Mouse (Mus musculus) neural tube, embryonic 14.5 days (tissue): ENCODE measurements around the gene Serpina16. TPM values are rescaled to one million over a fixed set of nuclear protein-coding genes. Genes with fewer than 3 reads are reported as not detected.

Experiments used
- ATAC-seq: fragments of 200-750 bp; cut with Nextera tagmentation; 2 replicates; pipeline ENCODE4 v1.8.0; 2017; ENCODE audit warnings: low read depth, mild to moderate bottlenecking, moderate TSS enrichment, moderate library complexity
- H3K27ac ChIP-seq: fragments of 300-500 bp; sonication (generic); 2 replicates; pipeline ENCODE4 v1.5.1; 2014; ENCODE audit warnings: low read depth, mild to moderate bottlenecking, control low read depth, low read length, moderate library complexity, mixed read lengths
- H3K27me3 ChIP-seq: fragments of 300-500 bp; sonication (generic); 2 replicates; pipeline ENCODE4 v1.6.1; 2014; ENCODE audit warnings: low read length; ENCODE audit not compliant: control insufficient read depth, insufficient read depth
- H3K36me3 ChIP-seq: fragments of 300-500 bp; sonication (generic); 2 replicates; pipeline ENCODE4 v1.6.1; 2014; ENCODE audit warnings: low read length, mixed read lengths; ENCODE audit not compliant: control insufficient read depth, insufficient read depth
- H3K4me1 ChIP-seq: fragments of 300-500 bp; sonication (generic); 2 replicates; pipeline ENCODE4 v1.6.1; 2014; ENCODE audit warnings: low read length; ENCODE audit not compliant: control insufficient read depth, insufficient read depth
- H3K4me2 ChIP-seq: fragments of 300-500 bp; sonication (generic); 2 replicates; pipeline ENCODE4 v1.6.1; 2014; ENCODE audit warnings: mild to moderate bottlenecking, low read depth, low read length, control low read depth
- H3K4me3 ChIP-seq: fragments of 300-500 bp; sonication (generic); 2 replicates; pipeline ENCODE4 v1.5.1; 2014; ENCODE audit warnings: low read depth, low read length, control low read depth, mixed read lengths
- H3K9ac ChIP-seq: fragments of 300-500 bp; sonication (generic); replicated peaks from 2 replicates; pipeline ENCODE4 v1.6.1; 2014; ENCODE audit warnings: low read depth, mild to moderate bottlenecking, control low read depth, low read length, mixed read lengths
- H3K9me3 ChIP-seq: fragments of 300-500 bp; sonication (generic); 2 replicates; pipeline ENCODE4 v1.6.1; 2016; ENCODE audit warnings: low read length; ENCODE audit not compliant: control insufficient read depth
- WGBS: fragments of 180-500 bp; shearing (Covaris S2); extraction: QIAGEN DNeasy Blood & Tissue Kit; methylation state at CpG from one replicate; pipeline ENCODE4 v1.1.7; 2014; 5-methylcytosine and 5-hydroxymethylcytosine counted together
- polyA plus RNA-seq: library from polyadenylated mRNA; unstranded; fragments of >200 nt; fragmentation: Nextera tagmentation; extraction: Ambion mirVana; gene quantifications from 2 replicates; pipeline ENCODE4 v1.2.1, GENCODE M21; 2014

Gene Serpina16
- polyA plus RNA-seq: not detected in 2 replicates

DNA sequence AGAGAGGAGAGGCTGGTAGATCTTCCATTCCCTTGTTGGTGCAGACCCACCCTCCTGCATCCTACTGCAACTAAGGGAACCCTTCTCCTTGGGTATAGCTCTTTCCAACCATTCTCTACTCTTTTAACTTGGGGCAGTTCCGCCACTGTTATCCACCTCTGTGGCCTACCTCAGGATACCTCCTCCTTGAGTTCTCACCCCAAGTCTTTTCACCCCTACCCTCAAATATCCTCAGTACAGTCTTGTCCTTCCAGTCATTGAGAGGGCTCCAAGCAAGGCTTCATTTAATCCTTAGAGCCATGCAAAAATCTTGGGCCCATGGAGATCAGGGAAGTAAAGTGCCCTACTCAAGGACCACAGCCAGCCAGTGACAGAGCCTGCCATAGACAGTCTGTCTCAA, at the start of gene Serpina16:
Gene Serpina16 (minus strand): TSS at position 101 of the 400 bp plus-strand sequence.
- Histone ChIP-seq H3K27me3 (no peaks in the 10 kb centered on the region), H3K4me2 (no peak within 1 kb of the TSS), H3K27ac (no peak within 1 kb of the TSS), H3K4me1 (no peaks in the 10 kb centered on the region), H3K4me3 (no peak within 1 kb of the TSS), H3K36me3 (no peaks in the 10 kb centered on the region), H3K9ac (no peak within 1 kb of the TSS), H3K9me3 (no peaks in the 10 kb centered on the region)
- 86% methylated on average over 1 of the region's 1 CpGs for WGBS
- no peak for ATAC-seq

DNA sequence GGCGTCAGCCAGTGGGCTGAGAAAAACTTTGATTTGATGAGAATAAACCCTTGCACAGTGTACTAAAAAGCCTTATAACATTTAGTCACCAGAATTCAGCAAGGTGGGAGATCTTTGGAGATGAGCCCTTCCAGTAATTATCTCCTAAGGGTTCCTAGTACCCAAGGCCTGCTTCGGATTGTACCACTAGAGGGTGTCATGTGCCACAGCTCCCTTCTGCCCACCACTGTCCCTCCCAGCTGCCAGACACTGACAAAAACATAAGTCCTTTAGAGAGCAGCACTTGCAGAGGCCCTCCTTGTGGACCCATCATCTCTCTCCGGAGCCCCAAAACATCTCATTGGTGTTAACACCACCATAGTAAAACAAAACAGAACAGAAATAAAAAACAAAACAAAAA, 35.6 kb upstream of the Serpina16 start:
- no peak overlapping the region for H3K9ac ChIP-seq
- H3K27ac ChIP-seq: no peak overlapping the region
- 81% methylated on average over 3 of the region's 3 CpGs for WGBS
- no peaks in the 10 kb centered on the region for H3K36me3 ChIP-seq
- H3K27me3 ChIP-seq: no peaks in the 10 kb centered on the region
- H3K4me2 ChIP-seq: no peak overlapping the region
- H3K9me3 ChIP-seq: no peaks in the 10 kb centered on the region
- no peak for ATAC-seq
- H3K4me1 ChIP-seq: no peaks in the 10 kb centered on the region
- no peak overlapping the region for H3K4me3 ChIP-seq

DNA sequence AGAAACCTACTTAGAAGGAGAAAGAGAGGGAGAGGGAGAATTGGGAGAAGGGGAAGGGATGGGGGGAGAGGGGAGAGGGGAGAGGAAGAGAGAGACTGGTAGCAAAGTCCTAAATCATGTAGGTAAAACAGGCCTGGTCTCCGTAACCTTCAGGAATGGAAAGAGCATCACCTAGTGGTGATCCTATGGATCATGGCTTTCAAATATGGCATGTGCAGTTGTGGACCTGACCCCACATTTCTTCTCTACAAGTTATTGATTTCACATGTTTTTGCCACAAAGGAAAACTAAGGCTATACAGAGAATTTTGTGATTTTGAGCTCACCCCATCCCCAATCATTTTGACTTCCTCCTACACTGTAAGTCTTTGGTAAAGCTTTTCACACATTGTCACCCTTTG, 34.5 kb upstream of the Serpina16 start:
- Histone ChIP-seq H3K9me3 (no peaks in the 10 kb centered on the region), H3K4me3 (no peak overlapping the region), H3K27me3 (no peaks in the 10 kb centered on the region), H3K36me3 (no peaks in the 10 kb centered on the region), H3K4me2 (no peak overlapping the region), H3K27ac (no peak overlapping the region), H3K4me1 (no peaks in the 10 kb centered on the region), H3K9ac (no peak overlapping the region)
- 81% methylated on average over 1 of the region's 1 CpGs for WGBS
- no peak for ATAC-seq

DNA sequence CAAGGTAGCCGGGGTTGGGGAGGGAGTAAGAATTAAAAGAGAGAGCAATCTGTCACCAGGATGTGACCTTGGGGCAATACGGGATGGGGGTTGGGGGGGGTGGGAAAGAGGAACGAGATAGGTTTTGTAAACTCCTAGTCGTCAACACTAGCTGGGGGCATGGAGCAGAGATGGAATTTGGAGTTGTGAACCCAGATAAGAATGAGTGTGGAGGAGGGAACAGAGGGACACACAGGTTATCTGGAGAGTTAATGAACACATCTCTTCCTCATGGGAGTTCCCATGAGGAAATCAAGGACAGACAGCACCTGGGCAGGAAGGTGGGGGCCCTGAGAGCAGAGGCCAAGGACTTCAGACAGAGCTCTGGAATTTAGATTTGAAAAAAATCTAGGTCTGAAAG, 30.2 kb upstream of the Serpina16 start:
- Histone ChIP-seq H3K4me2 (no peak overlapping the region), H3K27ac (no peak overlapping the region), H3K27me3 (no peaks in the 10 kb centered on the region), H3K36me3 (no peaks in the 10 kb centered on the region), H3K9me3 (no peaks in the 10 kb centered on the region), H3K4me3 (no peak overlapping the region), H3K4me1 (no peaks in the 10 kb centered on the region), H3K9ac (no peak overlapping the region)
- ATAC-seq: no peak
- WGBS: 92% methylated on average over 4 of the region's 4 CpGs

DNA sequence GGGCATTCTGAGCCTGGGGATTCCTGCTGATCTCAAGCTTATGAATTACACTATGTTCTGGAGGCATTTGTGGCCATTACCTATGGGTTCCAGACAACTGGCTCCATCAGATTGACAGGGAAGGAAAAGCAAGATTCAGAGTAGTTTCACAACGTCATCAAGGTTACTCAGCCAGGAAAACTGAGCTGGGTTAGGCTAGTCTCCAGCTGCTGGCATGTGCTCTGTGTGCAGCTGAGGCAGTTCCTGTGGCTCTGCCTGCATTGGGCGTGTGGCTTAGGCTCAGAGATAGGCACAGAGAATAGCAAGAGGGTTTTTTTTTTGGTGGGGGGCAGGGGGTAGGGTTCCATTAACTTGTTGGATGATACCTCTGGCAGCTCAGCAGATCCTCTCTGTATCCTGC, 29.6 kb upstream of the Serpina16 start:
- Histone ChIP-seq H3K27me3 (no peaks in the 10 kb centered on the region), H3K27ac (no peak overlapping the region), H3K4me1 (no peaks in the 10 kb centered on the region), H3K9ac (no peak overlapping the region), H3K4me2 (no peak overlapping the region), H3K4me3 (no peak overlapping the region), H3K9me3 (no peaks in the 10 kb centered on the region), H3K36me3 (no peaks in the 10 kb centered on the region)
- ATAC-seq: no peak
- WGBS: 79% methylated on average over 2 of the region's 2 CpGs

DNA sequence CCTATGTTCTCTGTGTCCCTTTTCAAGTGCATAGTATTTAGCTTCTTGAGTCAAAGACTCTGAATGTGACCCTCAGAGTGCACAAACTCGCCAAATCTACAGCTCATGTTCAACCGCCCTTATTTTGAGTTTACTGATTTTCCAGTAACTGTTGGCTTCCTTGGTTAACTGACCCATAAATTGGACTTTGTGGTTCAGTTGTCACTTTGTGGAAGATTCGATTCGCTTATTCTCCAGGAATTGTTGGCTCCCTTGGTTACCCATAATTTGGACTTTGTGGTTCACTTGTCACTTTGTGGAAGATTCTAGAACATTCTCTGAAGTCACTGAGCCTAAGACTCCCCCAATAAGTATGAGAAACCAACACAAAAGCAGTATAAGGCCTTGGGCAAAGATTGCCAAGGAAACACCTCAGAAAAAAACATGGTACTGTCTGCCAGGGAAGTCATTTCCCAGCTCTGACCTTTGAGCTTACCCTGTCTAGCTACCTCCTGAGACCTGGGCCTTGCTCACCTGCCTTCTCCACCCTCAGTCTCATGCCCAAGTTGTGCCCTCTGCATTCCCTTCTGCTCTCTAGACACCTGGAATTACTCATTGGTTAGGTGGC, 24.3 kb upstream of the Serpina16 start:
- Histone ChIP-seq H3K4me2 (no peak overlapping the region), H3K27me3 (no peaks in the 10 kb centered on the region), H3K9ac (no peak overlapping the region), H3K9me3 (no peaks in the 10 kb centered on the region), H3K4me3 (no peak overlapping the region), H3K4me1 (no peaks in the 10 kb centered on the region), H3K36me3 (no peaks in the 10 kb centered on the region), H3K27ac (no peak overlapping the region)
- 88% methylated on average over 4 of the region's 4 CpGs for WGBS
- no peak for ATAC-seq

DNA sequence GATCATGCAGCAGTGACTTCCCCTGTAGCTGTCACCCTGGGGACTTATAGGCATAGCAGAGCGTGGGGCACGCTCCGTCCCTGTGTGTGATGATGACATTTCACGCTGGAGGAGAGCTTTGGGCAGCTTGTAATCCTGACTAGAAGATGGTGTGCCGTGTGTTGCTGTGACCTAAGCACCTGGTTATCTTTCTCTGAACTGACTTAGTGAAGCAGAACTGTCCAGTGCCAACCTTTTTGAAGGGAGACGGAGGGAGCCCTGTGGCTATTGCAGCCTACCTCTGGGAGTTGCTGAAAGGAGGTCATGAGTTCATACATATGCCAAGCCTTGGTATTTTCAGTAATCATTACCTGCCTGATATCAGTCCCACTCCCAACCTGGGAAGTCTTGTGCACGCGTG, 19.5 kb upstream of the Serpina16 start, which contains the start of gene Serpina1f:
Gene Serpina1f (minus strand): TSS at position 101 of the 400 bp plus-strand sequence.
- no peaks in the 10 kb centered on the region for H3K4me1 ChIP-seq
- H3K36me3 ChIP-seq: no peaks in the 10 kb centered on the region
- WGBS: 87% methylated on average over 8 of the region's 8 CpGs
- no peaks in the 10 kb centered on the region for H3K9me3 ChIP-seq
- no peak within 1 kb of the TSS for H3K4me2 ChIP-seq
- no peak for ATAC-seq
- H3K4me3 ChIP-seq: no peak within 1 kb of the TSS
- H3K27me3 ChIP-seq: no peaks in the 10 kb centered on the region
- no peak within 1 kb of the TSS for H3K9ac ChIP-seq
- H3K27ac ChIP-seq: no peak within 1 kb of the TSS

DNA sequence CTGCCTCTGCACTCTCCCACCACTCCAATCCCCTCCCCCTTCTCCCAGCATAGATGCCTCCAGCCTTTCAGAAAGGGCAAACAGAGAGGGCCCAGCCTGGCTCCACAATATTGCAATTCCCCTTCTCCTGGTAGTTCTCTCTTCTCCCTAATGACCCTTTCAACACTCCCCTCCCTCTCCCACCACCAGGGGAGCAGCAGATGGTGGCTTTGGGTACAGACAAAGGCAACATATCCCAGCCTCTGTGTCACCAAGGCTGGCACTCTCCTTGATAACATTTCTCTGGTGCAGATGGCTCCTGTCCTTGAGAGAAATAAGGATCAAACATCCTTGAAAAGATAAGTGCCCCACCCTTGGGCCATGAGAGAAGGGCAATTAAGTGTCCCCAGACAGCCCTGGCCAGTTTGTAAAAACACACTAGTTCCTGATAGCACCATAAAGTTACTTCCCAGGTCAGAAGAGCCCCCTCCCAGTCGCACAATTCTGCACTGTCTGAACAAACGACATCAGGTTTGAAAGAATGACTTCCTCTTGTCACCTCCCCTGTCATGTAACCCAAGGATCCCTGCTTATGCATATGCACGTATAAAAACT, 12.4 kb upstream of the Serpina16 start:
- no peak overlapping the region for H3K27ac ChIP-seq
- WGBS: 23% methylated on average over 3 of the region's 3 CpGs
- no peak overlapping the region for H3K4me3 ChIP-seq
- no peak overlapping the region for H3K4me2 ChIP-seq
- no peaks in the 10 kb centered on the region for H3K27me3 ChIP-seq
- no peaks in the 10 kb centered on the region for H3K36me3 ChIP-seq
- H3K9me3 ChIP-seq: no peaks in the 10 kb centered on the region
- no peaks in the 10 kb centered on the region for H3K4me1 ChIP-seq
- no peak overlapping the region for H3K9ac ChIP-seq
- ATAC-seq: no peak

DNA sequence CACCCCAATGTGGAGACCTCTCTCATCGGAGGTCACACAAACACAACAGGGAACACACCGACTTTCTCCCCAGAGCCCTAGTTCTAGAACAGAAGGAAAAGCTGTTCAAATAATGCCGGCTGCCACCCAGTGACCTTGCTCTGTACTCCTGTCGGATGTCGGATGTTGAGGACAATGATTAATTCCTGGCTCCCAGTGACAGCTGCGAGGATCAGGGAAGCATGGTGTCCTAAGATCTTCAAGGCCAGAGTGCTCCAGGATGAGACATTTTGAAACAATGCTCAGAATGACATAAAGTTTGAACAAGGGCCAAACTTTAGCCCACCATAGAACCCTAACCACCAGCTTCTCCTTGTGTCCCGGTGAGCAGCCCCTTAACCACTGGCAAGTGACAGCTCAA, 11.1 kb upstream of the Serpina16 start:
- Histone ChIP-seq H3K9ac (no peak overlapping the region), H3K4me1 (no peaks in the 10 kb centered on the region), H3K36me3 (no peaks in the 10 kb centered on the region), H3K9me3 (no peaks in the 10 kb centered on the region), H3K4me2 (no peak overlapping the region), H3K27me3 (no peaks in the 10 kb centered on the region), H3K4me3 (no peak overlapping the region), H3K27ac (no peak overlapping the region)
- WGBS: 58% methylated on average over 7 of the region's 7 CpGs
- no peak for ATAC-seq
